Mouse (Mus musculus) ES-E14 (cell line): ENCODE data around the gene Fcgr2b.

Experiments
- CHD2 ChIP-seq: IDR thresholded peaks from 2 replicates; pipeline ENCODE4 v1.6.1; 2014; ENCODE audit warnings: mild to moderate bottlenecking, low read depth, low read length, inconsistent platforms
- HCFC1 ChIP-seq: IDR thresholded peaks from 2 replicates; pipeline ENCODE4 v1.6.1; 2012; ENCODE audit warnings: low read length, inconsistent platforms, borderline replicate concordance; ENCODE audit not compliant: insufficient read depth
- MAFK ChIP-seq: IDR thresholded peaks from 2 replicates; pipeline ENCODE4 v1.6.1; 2014; ENCODE audit warnings: mild to moderate bottlenecking, low read depth, low read length, inconsistent platforms; ENCODE audit not compliant: insufficient read depth
- ZC3H11A ChIP-seq: IDR thresholded peaks from 2 replicates; pipeline ENCODE4 v1.6.1; 2012; ENCODE audit warnings: low read depth, mild to moderate bottlenecking, inconsistent platforms, low read length, borderline replicate concordance
- ZNF384 ChIP-seq: IDR thresholded peaks from 2 replicates; pipeline ENCODE4 v1.6.1; 2012; ENCODE audit warnings: low read depth, low read length, inconsistent platforms

GRCm38 (mm10) chr1:170950772-170951171, 25.6 kb downstream of the Fcgr2b start:
- TF ChIP-seq CHD2 (no peak), ZNF384 (no peak), ZC3H11A (no peak), HCFC1 (no peak), MAFK (no peak)
